Mouse (Mus musculus) heart, adult 9 months (tissue): ENCODE data around the gene Dnah9.
A peak's percentile ranks its signal among the peaks of the same experiment; 100 is the strongest.

Experiments
- DNase-seq, 2 experiments: peaks; one replicate each; pipeline ENCODE4 v3.0.0; 2022; ENCODE audit warnings: low spot score in 2 of 2

The Dnah9 gene

DNA sequence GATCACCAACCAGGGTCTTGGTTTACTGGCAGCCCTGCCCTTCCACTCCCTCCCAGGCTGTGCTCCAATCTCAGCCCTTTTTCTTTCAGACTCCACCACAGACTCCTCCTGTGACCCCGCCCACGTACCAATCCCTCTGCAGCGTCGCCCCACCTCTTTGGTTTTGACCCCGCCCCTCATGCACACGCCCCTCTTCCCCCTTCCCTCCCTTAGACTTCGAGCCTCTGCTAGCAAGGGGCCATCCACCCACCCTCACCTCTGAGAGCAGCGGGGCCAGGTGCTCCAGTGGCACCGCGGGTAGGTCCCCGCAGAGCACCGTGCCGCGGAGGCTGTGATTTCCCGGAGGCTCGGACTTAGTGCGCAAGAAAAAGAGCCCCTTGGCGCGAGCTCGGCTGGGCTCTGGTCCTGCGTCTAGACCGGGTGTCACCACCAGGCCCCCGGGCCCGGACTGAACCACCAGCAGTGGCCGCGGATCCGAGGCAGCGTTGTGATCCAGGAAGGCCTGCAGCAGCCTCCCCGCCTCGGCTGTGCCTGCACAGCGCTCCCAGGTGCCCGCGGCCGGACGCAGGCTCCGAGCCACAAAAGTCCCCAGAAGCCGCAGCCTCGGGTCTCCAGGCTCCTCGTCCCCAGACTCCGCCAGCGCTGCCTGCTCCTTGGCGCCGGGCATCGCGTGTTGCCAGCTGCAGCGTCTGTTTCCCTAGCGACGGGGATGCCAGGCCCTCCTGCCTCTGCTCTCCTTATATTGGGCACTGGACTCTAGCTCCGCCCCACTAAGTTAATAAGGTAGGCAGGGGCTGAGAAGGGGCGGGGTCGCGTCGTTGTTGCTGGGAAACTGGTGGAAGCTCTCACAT is at the start of gene Dnah9:
Dnah9 (minus strand) TSS at position 751 of the 851 bp plus-strand sequence.
- peak; percentile 22 to 32 for DNase-seq

- DNase-seq = peak; percentile 26 to 51
These were observed 20.4 kb upstream of the Dnah9 start for GRCm38 (mm10) chr11:66188627-66189287.

DNA sequence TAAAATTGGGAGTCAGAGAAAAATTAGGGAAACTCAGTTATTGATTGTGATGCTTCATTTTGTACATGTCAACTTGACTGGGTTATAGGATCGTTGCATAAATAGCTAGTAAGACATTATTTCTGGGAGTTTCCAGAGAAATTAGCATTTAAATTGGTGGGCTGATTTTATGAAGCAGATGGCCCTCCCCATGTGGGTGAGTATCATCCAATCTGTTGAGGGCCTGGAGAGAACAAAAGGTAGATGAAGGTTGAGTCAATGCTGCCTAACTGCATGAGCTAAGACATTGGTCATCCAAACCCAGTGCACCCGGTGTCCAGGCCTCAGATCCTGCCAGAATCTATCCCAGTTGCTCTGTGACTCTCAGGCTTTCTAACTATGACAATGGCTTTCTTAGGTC is 19.8 kb upstream of the Dnah9 start:
- no peak for DNase-seq

DNA sequence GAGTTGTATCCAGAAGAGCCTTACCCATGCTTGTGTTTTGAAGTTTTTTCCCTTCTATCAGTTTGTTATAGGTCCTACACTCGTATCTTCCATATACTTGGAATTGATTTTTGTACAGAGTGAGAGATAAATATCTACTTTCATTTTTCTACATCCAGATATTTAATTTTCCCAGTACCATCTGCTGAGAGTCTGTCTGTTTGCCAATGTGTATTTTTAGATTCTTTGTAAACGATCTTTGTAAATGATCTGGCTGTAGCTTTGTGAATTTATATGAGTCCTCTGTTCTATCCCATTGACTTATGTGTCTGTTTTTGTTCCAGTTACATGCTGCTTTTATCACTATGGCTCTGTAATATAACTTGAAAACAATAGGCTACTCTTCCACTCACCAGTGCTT is 9.4 kb upstream of the Dnah9 start:
- DNase-seq = no peak

DNA sequence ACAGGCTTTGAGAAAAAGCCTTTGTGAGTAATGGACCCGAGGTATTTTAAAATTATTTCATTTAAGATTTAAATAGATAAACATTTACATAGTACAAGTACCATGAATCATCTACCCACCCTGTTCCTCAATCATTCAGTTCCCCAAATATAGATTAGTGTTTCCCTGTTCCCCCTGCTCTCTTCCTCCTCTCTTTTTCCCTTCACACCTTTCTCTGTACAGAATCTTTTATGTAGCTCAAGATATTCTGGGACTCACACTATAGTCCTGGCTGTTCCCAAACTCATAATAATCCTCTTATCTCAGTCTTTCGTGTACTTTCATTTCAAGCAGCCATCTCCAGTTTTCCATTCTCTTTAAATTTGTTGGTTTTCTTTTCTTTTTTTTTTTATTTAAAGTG is 4.3 kb downstream of the Dnah9 start:
- no peak for DNase-seq

GRCm38 (mm10) chr11:66140631-66141252 is 27.6 kb downstream of the Dnah9 start:
- DNase-seq = no peak

DNA sequence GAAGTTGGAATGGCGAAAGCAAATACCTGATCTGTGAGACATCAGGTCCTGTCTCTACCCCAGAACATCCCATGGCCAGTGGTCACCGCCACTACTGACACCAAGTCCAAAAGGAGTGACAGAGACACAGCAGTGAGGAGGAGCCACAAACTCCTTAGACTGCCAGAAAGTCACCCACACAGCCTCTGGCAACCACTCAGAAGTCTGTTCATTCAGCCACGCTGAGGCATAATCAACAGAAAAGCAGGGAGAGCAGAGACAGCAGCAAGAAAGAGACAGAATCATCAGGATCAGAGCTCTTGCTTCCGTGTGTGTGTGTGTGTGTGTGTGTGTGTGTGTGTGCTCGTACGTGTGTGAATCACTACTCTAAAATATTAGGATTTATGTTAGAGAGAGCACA is 33.5 kb downstream of the Dnah9 start:
- no peak for DNase-seq

GRCm38 (mm10) chr11:66126150-66126549 is 42.2 kb downstream of the Dnah9 start:
- no peak for DNase-seq

- DNase-seq = no peak
These were observed 43.9 kb downstream of the Dnah9 start for GRCm38 (mm10) chr11:66124496-66124895.

DNA sequence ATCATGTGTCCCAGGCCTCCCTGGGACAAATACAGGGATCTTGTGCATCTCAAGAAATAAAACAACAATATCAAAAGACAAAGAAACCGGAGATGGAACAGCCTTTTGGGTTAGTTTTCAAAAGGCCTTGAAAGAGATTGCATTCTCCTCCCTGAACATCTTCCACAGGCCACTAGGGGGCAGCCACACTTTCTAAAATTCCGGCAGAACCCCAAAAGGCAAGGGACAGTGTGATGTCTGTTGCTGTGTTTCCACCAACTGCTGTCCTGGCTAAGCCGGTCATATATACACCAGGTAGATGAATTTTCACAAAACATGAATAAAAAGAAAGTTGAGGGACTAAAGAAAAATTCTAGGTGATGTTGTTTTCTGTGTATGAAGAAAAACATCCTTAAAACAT is 46.3 kb downstream of the Dnah9 start:
- DNase-seq = peak in 1 of 2 experiments; percentile 3

GRCm38 (mm10) chr11:66083663-66084254 is 84.6 kb downstream of the Dnah9 start:
- no peak for DNase-seq

- no peak for DNase-seq
These were observed 95.4 kb downstream of the Dnah9 start for GRCm38 (mm10) chr11:66072921-66073320.

DNA sequence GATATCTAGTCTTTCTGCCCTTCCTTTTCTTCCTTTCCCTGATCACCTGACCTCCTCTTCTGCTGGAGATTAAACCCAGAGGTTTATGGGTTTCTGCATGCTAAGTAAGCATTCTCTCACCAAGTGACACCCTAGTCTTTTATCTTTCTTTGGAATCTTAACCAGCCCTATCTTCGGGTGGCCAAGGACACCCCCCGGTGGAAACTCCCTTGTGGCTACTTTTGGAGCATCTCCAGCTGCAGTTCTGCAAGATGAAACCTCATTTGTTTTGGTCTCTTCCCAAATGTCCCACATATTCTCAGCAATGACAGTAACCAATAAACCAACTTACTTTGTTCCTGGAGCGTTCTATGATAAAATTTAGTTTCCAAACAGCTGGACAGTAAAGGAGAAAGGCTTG is 109.4 kb downstream of the Dnah9 start:
- DNase-seq = no peak

DNA sequence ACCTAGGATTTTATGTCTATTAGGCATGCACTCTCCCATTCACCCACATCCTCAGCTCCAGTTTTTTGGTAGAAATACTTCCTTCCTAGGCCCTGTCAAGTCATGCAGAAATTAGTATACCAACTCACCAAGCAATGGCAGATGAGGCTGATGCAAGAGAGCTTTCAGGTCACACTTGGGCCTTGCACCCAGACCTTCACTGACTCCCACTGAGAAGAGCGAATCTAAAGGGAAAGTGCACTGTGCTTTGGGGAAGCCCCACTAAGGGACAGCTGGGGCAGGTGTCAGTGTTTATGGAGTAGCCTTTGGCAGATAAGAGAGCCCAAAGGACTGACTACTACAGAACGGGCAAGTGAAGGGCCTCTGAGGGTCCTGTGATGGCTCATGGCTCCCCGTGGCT is 117.1 kb downstream of the Dnah9 start:
- no peak for DNase-seq

DNA sequence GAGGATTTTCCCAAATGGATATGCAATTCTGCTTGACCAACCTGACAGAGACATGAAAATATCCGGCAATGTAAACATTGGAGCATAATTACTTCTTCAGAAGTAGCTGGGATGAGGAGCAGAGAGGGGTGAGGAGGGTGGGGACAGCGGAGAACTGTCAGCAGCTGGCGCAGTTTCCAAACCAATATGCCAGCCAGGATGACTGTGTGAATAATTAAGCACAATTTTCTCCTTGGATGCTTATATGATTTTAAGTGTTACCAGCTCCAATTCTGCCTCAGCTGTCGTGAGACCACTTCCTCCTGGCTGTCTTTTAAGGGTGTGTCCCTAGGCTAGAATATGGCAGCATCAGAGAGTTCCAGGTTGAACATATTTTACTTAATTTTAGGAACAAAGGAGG is 119.2 kb downstream of the Dnah9 start:
- no peak for DNase-seq

DNA sequence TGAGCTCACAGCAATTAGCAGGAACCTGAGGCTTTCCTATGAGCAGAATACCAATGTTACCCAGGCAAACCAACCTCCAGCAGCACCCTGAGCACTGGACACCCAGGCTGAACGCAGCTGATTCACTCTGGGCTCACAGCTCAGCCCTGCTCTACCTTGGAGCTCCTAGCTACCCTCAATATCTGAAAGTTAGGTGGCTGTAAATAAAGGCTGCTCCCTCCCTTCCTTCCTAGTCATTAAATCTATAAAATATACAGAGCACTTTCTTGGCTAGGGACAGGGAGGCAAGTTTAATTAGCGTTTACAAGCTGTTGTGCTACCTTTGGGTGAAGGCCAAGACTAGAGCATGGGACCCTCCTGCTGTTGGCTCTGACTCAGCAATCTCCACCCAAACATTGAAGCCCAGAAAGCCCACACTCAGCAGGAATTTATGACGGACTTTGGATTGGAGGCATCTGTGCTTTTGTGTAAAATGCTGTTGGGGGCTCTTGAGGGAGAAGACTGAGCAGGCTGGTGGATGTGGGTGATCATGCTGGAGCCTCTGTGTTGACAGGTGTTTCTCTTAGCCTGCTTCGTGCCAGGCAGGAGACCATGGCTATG is 121.7 kb downstream of the Dnah9 start:
- DNase-seq = no peak

DNA sequence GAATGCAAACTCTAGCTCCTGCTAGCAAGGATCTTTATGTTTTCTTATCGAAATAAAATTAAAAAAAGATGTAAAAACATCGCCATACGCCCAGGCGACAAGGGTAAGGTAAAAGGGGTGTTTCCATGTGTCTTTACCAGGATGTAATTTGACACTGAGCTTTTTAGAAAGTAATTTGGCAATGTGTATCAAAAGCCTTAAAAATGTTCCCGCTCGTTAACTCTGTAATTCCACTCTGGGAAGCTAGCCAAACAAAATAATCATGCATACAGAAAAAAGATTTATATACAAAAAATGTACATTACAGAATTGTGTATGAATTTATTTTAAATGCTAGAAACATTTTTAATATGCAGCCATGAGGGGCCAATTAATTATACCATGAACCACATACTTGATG is 124.7 kb downstream of the Dnah9 start:
- no peak for DNase-seq

- no peak for DNase-seq
These were observed 125.8 kb downstream of the Dnah9 start for GRCm38 (mm10) chr11:66042531-66042930.

GRCm38 (mm10) chr11:66025728-66026127 is 142.6 kb downstream of the Dnah9 start:
- DNase-seq = no peak

DNA sequence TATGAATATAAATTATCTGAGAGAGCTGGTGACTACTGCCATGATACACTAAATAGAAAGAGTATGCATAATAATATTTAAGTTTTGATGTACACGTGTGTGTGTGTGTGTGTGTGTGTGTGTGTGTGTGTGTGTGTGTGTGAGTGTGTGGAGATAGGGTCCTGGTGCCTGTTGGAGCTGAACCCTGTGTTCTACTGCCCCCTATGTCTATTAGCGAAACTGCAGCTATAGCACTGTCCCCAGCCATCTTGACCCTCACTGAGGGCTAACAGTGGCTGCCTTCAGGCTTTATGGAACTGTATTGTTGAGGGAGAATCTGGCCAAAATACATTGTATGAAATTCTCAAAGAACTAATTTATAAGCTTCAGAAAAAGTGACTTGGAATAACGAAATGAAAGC is 192.5 kb downstream of the Dnah9 start:
- DNase-seq = no peak

DNA sequence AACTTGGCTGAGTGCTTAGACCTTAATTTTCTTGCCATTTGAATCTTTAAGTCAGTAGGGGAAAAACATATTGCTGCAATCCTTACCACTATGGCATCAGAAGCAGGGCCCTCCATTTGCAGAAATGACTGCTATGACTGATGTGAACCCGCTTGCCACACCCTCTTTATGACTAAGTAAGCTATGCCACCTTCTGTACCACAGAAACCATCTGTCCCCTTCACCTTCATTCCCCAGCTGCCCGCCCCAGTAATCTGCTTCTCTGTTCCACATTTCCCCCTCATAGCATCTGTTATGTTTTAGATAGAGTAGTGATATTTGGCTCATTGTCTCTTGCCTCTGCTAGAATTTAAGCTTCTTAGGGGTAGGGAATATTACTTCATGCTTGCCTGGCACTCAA is 237.6 kb downstream of the Dnah9 start:
- no peak for DNase-seq

GRCm38 (mm10) chr11:65930359-65930758 is 238.0 kb downstream of the Dnah9 start:
- no peak for DNase-seq
